Mouse (Mus musculus): ENCODE measurements around the gene Stab1. TPM values are rescaled to one million over a fixed set of nuclear protein-coding genes. Genes with fewer than 3 reads are reported as not detected.

Stab1 gene
- total and polyA plus RNA-seq, 2 experiments from 2014 or later: 25.4 to 75.3 TPM

- Histone ChIP-seq H3K27me3 (ENCODE audit: control insufficient read depth, insufficient read depth, low read length) (no peaks in the 10 kb centered on the region), H3K4me2 (ENCODE audit: low read depth, low read length) (no peak overlapping the region), H3K9me3 (replicated peaks; ENCODE audit: control insufficient read depth, low read length) (no peaks in the 10 kb centered on the region), H3K4me1 (ENCODE audit: control insufficient read depth, insufficient read depth) (no peaks in the 10 kb centered on the region), H3K36me3 (replicated peaks; ENCODE audit: control insufficient read depth, insufficient read depth, low read length) (peaks cover 75% of the 10 kb centered on the region), H3K27ac (ENCODE audit: low read depth) (no peak overlapping the region), H3K4me3 (ENCODE audit: low read depth, low read length) (no peak overlapping the region), H3K9ac (replicated peaks; ENCODE audit: low read depth, low read length) (no peak overlapping the region)
- no peak for TF ChIP-seq EP300 (IDR thresholded peaks at IDR 0.05; ENCODE audit: low read depth)
- no peak for TF ChIP-seq CTCF (IDR thresholded peaks at IDR 0.05; ENCODE audit: low read depth)
- ATAC-seq (ENCODE audit: insufficient read depth, low read depth) (no peak), DNase-seq (ENCODE audit: low spot score) (no peak)
- 79% methylated on average over 9 of the region's 9 CpGs for WGBS
Observed at GRCm38 (mm10) chr14:31138897-31139429, 29.5 kb downstream of the Stab1 start.

GRCm38 (mm10) chr14:31138219-31138896 is 30.1 kb downstream of the Stab1 start:
- Histone ChIP-seq H3K9me3 (replicated peaks; ENCODE audit: control insufficient read depth, low read length) (no peaks in the 10 kb centered on the region), H3K27me3 (ENCODE audit: control insufficient read depth, insufficient read depth, low read length) (no peaks in the 10 kb centered on the region), H3K36me3 (replicated peaks; ENCODE audit: control insufficient read depth, insufficient read depth, low read length) (peaks cover 73% of the 10 kb centered on the region), H3K4me3 (ENCODE audit: low read depth, low read length) (no peak overlapping the region), H3K4me2 (ENCODE audit: low read depth, low read length) (no peak overlapping the region), H3K4me1 (ENCODE audit: control insufficient read depth, insufficient read depth) (peaks cover 3% of the 10 kb centered on the region), H3K9ac (replicated peaks; ENCODE audit: low read depth, low read length) (no peak overlapping the region), H3K27ac (ENCODE audit: low read depth) (0 out of 2 replicates have a peak overlapping the region, but pooled peaks have one; percentile 60)
- no peak for ATAC-seq (ENCODE audit: insufficient read depth, low read depth)
- TF ChIP-seq EP300 (IDR thresholded peaks at IDR 0.05; ENCODE audit: low read depth) (no peak), CTCF (IDR thresholded peaks at IDR 0.05; ENCODE audit: low read depth) (no peak)
- 82% methylated on average over 30 of the region's 35 CpGs for WGBS
- no peak for DNase-seq (ENCODE audit: low spot score)

- Histone ChIP-seq H3K9me3 (replicated peaks; ENCODE audit: control insufficient read depth, low read length) (no peaks in the 10 kb centered on the region), H3K36me3 (replicated peaks; ENCODE audit: control insufficient read depth, insufficient read depth, low read length) (peaks cover 68% of the 10 kb centered on the region), H3K27me3 (ENCODE audit: control insufficient read depth, insufficient read depth, low read length) (no peaks in the 10 kb centered on the region), H3K4me1 (ENCODE audit: control insufficient read depth, insufficient read depth) (peaks cover 8% of the 10 kb centered on the region), H3K4me3 (ENCODE audit: low read depth, low read length) (no peak overlapping the region), H3K4me2 (ENCODE audit: low read depth, low read length) (no peak overlapping the region), H3K27ac (ENCODE audit: low read depth) (peak overlapping the region; percentile 60), H3K9ac (replicated peaks; ENCODE audit: low read depth, low read length) (no peak overlapping the region)
- no peak for TF ChIP-seq CTCF (IDR thresholded peaks at IDR 0.05; ENCODE audit: low read depth)
- no peak for TF ChIP-seq EP300 (IDR thresholded peaks at IDR 0.05; ENCODE audit: low read depth)
- ATAC-seq (ENCODE audit: insufficient read depth, low read depth) (no peak), DNase-seq (ENCODE audit: low spot score) (no peak)
- whole genome bisulfite sequencing: 69% methylated on average over 11 of the region's 11 CpGs
Observed at GRCm38 (mm10) chr14:31137791-31138190, 30.6 kb downstream of the Stab1 start.

DNA sequence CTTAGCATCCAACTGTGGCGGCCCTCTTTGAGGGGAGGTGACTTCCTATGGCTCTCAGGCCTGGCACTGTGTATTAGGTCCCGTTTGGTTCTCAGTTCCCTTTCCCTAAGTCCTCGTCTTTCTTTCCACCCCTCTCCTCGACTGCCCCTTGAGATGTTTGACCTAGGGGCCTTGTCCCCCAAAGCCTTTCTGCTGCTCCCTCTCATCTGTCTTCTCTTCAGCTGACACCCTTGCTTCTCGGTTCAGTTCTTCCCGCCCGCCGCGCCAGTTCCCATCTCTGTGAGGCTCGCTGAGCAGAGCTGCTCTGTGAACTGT is 31.2 kb downstream of the Stab1 start:
- peak overlapping the region; percentile 60 for H3K27ac ChIP-seq (ENCODE audit: low read depth)
- no peak overlapping the region for H3K9ac ChIP-seq (replicated peaks; ENCODE audit: low read depth, low read length)
- H3K9me3 ChIP-seq (replicated peaks; ENCODE audit: control insufficient read depth, low read length): no peaks in the 10 kb centered on the region
- H3K27me3 ChIP-seq (ENCODE audit: control insufficient read depth, insufficient read depth, low read length): no peaks in the 10 kb centered on the region
- TF ChIP-seq CTCF (IDR thresholded peaks at IDR 0.05; ENCODE audit: low read depth) (no peak), EP300 (IDR thresholded peaks at IDR 0.05; ENCODE audit: low read depth) (no peak)
- 72% methylated on average over 10 of the region's 10 CpGs for WGBS
- no peak overlapping the region for H3K4me3 ChIP-seq (ENCODE audit: low read depth, low read length)
- ATAC-seq (ENCODE audit: insufficient read depth, low read depth) (no peak), DNase-seq (ENCODE audit: low spot score) (no peak)
- no peak overlapping the region for H3K4me2 ChIP-seq (ENCODE audit: low read depth, low read length)
- H3K4me1 ChIP-seq (ENCODE audit: control insufficient read depth, insufficient read depth): peaks cover 14% of the 10 kb centered on the region
- H3K36me3 ChIP-seq (replicated peaks; ENCODE audit: control insufficient read depth, insufficient read depth, low read length): peaks cover 64% of the 10 kb centered on the region

- Histone ChIP-seq H3K9me3 (replicated peaks; ENCODE audit: control insufficient read depth, low read length) (no peaks in the 10 kb centered on the region), H3K36me3 (replicated peaks; ENCODE audit: control insufficient read depth, insufficient read depth, low read length) (peaks cover 64% of the 10 kb centered on the region), H3K4me2 (ENCODE audit: low read depth, low read length) (no peak overlapping the region), H3K4me3 (ENCODE audit: low read depth, low read length) (no peak overlapping the region), H3K27ac (ENCODE audit: low read depth) (no peak overlapping the region), H3K9ac (replicated peaks; ENCODE audit: low read depth, low read length) (no peak overlapping the region), H3K4me1 (ENCODE audit: control insufficient read depth, insufficient read depth) (peaks cover 20% of the 10 kb centered on the region), H3K27me3 (ENCODE audit: control insufficient read depth, insufficient read depth, low read length) (no peaks in the 10 kb centered on the region)
- TF ChIP-seq EP300 (IDR thresholded peaks at IDR 0.05; ENCODE audit: low read depth) (no peak), CTCF (IDR thresholded peaks at IDR 0.05; ENCODE audit: low read depth) (no peak)
- WGBS: 85% methylated on average over 26 of the region's 26 CpGs
- no peak for DNase-seq (ENCODE audit: low spot score)
- no peak for ATAC-seq (ENCODE audit: insufficient read depth, low read depth)
Observed at GRCm38 (mm10) chr14:31136411-31137280, 31.8 kb downstream of the Stab1 start.

Data from heart, postnatal 0 days (tissue).